Mouse (Mus musculus) layer of hippocampus, adult 2 months (tissue): ENCODE measurements around the gene Ppa2. TPM values are rescaled to one million over a fixed set of nuclear protein-coding genes. Genes with fewer than 3 reads are reported as not detected.

Experiments
- DNase-seq, 2 experiments: peaks; one replicate each; pipeline ENCODE4 v3.0.0; 2022; ENCODE audit warnings: low spot score in 2 of 2
- H3K27ac ChIP-seq: fragments of 200-600 bp; 2 replicates; pipeline ENCODE4 v1.8.1; 2022
- H3K4me3 ChIP-seq: fragments of 200-600 bp; 2 replicates; pipeline ENCODE4 v1.8.1; 2022; ENCODE audit warnings: mild to moderate bottlenecking
- CTCF ChIP-seq: fragments of 200-600 bp; conservative IDR thresholded peaks from 2 replicates; pipeline ENCODE4 v1.8.1; 2022; ENCODE audit warnings: antibody characterized with exemption, mild to moderate bottlenecking, moderate library complexity
- total RNA-seq, 2 experiments: library from RNA; stranded (reverse); gene quantifications; 2 replicates each; pipeline ENCODE4 v1.2.3; 2021

Gene Ppa2
- total RNA-seq, 2 experiments from 2014 or later, result 46.1 to 47.4 TPM

- no peak overlapping the region for H3K4me3 ChIP-seq
- H3K27ac ChIP-seq, result no peak overlapping the region
- no peak for TF ChIP-seq CTCF
- DNase-seq, result no peak
Observed at GRCm38 (mm10) chr3:133335166-133335565, 25.3 kb downstream of the Ppa2 start.

- Histone ChIP-seq H3K27ac (no peak overlapping the region), H3K4me3 (no peak overlapping the region)
- DNase-seq, result no peak
- peak; percentile 75 for TF ChIP-seq CTCF
Observed at GRCm38 (mm10) chr3:133336400-133336799, 26.5 kb downstream of the Ppa2 start.

- Histone ChIP-seq H3K27ac (no peak overlapping the region), H3K4me3 (no peak overlapping the region; the same call in 1 of the 2 replicates)
- DNase-seq, result peak; percentile 66 to 81
- no peak for TF ChIP-seq CTCF
Observed at GRCm38 (mm10) chr3:133338851-133339356, 29.0 kb downstream of the Ppa2 start.

- DNase-seq, result no peak
- no peak overlapping the region for H3K27ac ChIP-seq
- TF ChIP-seq CTCF, result no peak
- no peak overlapping the region for H3K4me3 ChIP-seq
Observed at GRCm38 (mm10) chr3:133339411-133339823, 29.5 kb downstream of the Ppa2 start.

- no peak for DNase-seq
- TF ChIP-seq CTCF, result no peak
- no peak overlapping the region for H3K4me3 ChIP-seq
- no peak overlapping the region for H3K27ac ChIP-seq
Observed at GRCm38 (mm10) chr3:133341106-133341505, 31.2 kb downstream of the Ppa2 start.

GRCm38 (mm10) chr3:133347535-133347934 lies 37.6 kb downstream of the Ppa2 start:
- DNase-seq, result no peak
- no peak for TF ChIP-seq CTCF
- H3K27ac ChIP-seq, result no peak overlapping the region
- no peak overlapping the region for H3K4me3 ChIP-seq

GRCm38 (mm10) chr3:133348847-133349246 lies 38.9 kb downstream of the Ppa2 start:
- no peak for DNase-seq
- H3K4me3 ChIP-seq, result no peak overlapping the region
- TF ChIP-seq CTCF, result no peak
- no peak overlapping the region for H3K27ac ChIP-seq

- H3K4me3 ChIP-seq, result no peak overlapping the region
- no peak overlapping the region for H3K27ac ChIP-seq
- TF ChIP-seq CTCF, result no peak
- DNase-seq, result no peak
Observed at GRCm38 (mm10) chr3:133357426-133357974, 47.6 kb downstream of the Ppa2 start.

- no peak for TF ChIP-seq CTCF
- Histone ChIP-seq H3K4me3 (no peak overlapping the region), H3K27ac (no peak overlapping the region)
- DNase-seq, result no peak
Observed at GRCm38 (mm10) chr3:133357977-133358376, 48.1 kb downstream of the Ppa2 start.

- DNase-seq, result no peak
- Histone ChIP-seq H3K27ac (no peak overlapping the region), H3K4me3 (no peak overlapping the region)
- no peak for TF ChIP-seq CTCF
Observed at GRCm38 (mm10) chr3:133361406-133361805, 51.5 kb downstream of the Ppa2 start.

GRCm38 (mm10) chr3:133364138-133364537 lies 54.2 kb downstream of the Ppa2 start:
- H3K27ac ChIP-seq, result no peak overlapping the region
- TF ChIP-seq CTCF, result no peak
- no peak for DNase-seq
- H3K4me3 ChIP-seq, result no peak overlapping the region

GRCm38 (mm10) chr3:133366096-133366495 lies 56.2 kb downstream of the Ppa2 start:
- Histone ChIP-seq H3K4me3 (no peak overlapping the region), H3K27ac (no peak overlapping the region)
- no peak for TF ChIP-seq CTCF
- no peak for DNase-seq

GRCm38 (mm10) chr3:133378174-133378573 lies 68.3 kb downstream of the Ppa2 start:
- H3K4me3 ChIP-seq, result no peak overlapping the region
- no peak overlapping the region for H3K27ac ChIP-seq
- no peak for TF ChIP-seq CTCF
- DNase-seq, result no peak

- no peak overlapping the region for H3K4me3 ChIP-seq
- TF ChIP-seq CTCF, result no peak
- H3K27ac ChIP-seq, result no peak overlapping the region
- DNase-seq, result no peak
Observed at GRCm38 (mm10) chr3:133379997-133380396, 70.1 kb downstream of the Ppa2 start.
